Mouse (Mus musculus) kidney, adult 9 months (tissue): ENCODE measurements around the gene Zscan22.
"Not testable (repeated sequence)": the region's sequence is repeated elsewhere in the genome, so short reads cannot be mapped to it uniquely, and the experiment has no call there.

Source experiments
- DNase-seq: peaks from one replicate; pipeline ENCODE4 v3.0.0; 2022

Zscan22 gene

DNA sequence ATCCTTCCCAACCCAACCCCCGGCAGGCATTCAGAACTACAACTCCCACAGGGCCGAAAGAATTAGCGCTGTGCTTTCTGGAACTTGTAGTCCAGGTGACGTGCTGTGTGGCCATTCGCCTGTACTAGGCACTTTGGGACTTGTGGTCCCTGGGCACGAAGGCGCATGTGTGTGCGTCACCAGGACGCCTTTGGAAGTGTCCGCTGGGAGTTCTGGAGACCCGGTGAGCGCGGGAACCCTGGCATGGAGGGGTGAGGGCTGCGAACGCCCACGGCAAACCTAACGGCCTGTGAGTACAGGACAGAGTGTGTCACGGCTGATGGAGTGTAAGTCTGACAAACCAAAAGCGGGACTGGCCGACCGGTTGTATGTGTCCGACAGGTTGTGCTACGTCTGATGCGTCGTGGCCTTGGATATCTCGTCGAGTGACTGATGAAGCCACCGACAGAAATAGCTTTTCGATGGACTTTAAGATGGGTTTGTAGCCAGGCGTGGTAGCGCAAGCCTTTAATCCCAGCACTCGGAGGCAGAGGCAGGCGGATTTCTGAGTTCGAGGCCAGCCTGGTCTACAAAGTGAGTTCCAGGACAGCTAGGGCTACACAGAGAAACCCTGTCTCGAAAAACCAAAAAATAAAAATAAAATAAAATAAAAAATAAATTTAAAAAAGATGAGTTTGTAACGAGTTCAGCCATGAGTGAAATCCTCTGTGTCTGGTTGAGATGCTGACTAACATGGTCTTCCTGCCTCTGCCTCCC lies at the start of gene Zscan22:
Gene Zscan22, plus strand, starts transcription at position 161 of the 756 bp plus-strand sequence.
- DNase-seq, result peak; percentile 96

DNA sequence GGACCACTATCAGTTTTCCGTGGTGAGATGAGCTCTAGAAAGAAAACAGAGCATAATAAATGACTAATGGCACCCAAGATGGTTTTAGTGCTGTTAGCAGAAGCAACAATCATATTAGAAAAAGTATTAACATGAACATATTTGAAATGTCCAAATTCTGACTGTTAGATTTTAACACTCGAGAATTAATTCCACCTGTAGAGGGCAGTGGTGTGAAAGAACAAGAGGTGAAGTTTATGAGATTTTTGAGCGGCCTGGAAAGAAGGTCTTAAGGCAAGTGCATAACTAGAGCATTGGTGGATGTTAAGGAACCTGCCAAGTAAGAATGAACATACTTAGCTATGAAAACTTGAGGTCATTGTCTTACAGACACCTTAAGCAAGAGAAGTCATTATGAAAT lies 23.3 kb upstream of the Zscan22 start:
- peak; percentile 64 for DNase-seq

DNA sequence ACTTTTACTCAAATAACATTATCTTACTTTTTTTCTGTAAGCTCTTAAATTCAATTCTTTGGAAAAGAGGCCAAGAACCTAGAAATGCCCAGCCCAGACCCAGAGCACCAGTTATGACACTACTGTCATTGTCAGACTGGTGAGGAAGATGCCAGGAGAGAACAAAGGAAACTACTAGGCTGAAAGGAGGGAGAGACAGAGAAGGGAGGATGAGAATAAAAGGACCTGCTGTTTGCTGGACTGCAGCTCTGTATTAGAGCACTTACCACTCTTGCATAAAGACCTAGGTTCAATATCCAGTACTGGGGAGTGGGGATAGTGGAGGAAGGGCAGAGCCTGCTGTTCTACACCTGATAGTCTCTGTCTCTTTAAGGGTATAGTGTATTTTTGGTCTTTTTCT lies 17.6 kb upstream of the Zscan22 start:
- no peak for DNase-seq

DNA sequence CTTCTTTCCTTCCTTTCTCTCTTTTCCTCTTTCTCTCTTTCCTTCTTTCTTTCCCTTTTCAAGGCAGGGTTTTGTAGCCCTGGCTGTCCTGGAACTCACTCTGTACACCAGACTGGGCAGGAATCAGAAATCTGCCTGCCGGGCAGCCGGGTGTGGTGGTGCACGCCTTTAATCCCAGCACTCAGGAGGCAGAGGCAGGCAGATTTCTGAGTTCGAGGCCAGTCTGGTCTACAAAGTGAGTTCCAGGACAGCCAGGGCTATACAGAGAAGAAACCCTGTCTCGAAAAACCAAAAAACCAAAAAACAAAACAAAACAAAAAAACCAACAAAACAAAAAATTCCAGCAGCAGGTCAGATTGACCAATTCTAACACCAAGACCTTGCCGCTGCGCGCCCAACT lies 17.1 kb upstream of the Zscan22 start:
- not testable (repeated sequence) for DNase-seq

DNA sequence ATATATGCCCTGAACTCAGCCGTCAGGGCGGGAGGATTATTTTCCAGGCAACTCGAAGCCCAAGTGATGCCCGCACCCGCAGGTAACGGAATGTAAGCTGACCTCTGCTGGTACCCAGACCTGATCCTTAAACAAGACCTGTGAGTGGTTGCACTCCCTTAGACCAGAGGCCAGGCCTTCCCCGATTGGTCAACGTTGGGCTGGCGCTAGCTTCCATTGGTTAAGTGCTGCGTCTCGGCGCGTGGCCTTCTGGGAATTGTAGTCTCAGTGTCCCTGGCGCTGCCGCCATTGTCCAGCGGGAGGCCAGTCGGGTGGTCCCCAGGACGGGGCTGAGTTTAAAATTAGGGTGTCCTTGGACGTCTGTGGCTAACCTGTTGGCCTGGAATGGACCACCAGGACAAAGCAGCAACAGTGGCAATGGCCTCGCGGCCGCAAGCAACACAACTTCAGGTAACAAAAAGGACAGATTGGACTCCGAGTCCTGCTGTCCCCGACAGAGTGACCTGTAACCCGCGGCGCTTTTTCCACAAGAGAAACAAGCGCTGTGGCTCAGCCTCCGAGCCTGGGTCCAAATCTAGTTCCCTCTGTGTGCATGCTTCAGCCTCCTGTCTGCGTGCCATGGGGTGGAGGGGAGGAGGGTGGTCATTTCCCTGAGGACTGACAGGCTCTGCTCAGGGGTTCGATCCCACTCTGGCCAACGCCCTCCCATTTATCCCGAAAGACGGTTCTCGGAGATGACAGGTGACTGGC lies 16.5 kb upstream of the Zscan22 start, which contains the start of gene Zfp128:
Gene Zfp128, plus strand, starts transcription at position 267 of the 750 bp plus-strand sequence.
- DNase-seq, result peak; percentile 96

DNA sequence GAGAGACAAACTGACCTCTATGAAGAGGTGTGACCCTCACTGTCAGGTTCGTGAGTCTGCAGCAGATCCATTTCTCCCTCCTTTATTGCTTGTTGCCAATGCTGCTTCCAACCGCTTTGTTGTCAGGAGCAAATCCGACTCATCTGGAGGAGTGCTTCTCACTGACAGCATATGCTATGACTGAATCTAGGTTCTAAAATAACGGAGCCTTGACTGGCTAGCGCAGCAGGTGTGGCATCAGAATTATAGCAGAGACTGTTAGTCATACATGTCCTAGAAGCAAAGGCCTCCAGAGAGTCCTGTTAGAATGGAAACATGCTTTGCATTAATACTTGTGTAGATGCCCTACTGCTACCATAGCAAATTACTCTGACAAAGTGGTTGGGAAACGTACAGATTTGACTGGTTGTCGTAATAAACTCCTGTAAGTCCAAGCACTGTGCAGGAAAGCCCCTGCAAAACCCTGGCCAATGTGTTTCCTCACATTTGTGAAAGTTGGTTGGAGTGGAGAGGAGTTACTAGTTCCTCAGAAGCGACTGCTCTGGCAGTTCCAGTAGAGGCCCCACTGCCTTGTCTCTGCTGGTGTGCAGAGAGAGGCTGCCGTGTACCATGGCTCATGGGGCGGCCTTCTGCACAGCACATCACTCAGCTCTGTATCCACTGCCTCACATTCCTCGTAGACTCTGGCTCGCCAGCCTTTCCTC lies 10.9 kb upstream of the Zscan22 start:
- no peak for DNase-seq

DNA sequence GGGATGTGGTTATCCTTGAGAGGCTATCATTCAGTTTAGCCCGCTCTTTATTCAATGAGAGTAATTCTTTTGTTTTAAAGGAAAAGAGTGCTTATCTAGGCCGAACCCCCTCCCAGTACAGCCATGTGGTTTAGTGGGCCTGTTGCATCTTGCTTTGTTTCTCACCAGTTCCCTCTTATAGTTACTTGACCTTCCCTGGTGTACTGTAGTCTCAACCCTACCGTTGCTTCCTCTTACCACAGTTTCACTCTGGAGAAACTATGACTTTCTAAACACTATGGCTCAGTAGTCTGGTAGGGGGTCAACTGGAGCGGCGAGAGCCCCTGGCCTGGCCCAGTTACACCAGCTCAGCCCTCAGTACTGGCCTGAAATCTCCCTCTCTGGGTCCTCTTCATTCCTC lies 10.0 kb upstream of the Zscan22 start:
- DNase-seq, result no peak

DNA sequence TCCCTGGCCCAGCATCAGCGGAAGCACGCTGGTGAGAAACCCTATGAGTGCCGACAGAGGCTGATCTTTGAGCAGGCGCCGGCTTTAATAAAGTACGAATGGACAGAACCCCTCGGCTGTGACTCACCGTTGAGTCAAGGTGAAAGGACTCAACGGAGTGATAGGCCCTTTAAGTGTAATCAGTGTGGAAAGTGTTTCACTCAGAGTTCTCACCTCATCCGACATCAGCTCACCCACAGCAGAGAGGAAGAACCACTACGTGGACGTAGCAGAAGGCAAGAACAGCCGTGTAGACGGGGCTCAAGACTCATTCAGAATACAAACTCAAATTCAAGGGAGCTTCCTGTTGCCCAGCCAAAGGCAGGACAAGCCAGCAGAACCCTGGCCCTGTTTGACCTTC lies 6.7 kb upstream of the Zscan22 start:
- no peak for DNase-seq

DNA sequence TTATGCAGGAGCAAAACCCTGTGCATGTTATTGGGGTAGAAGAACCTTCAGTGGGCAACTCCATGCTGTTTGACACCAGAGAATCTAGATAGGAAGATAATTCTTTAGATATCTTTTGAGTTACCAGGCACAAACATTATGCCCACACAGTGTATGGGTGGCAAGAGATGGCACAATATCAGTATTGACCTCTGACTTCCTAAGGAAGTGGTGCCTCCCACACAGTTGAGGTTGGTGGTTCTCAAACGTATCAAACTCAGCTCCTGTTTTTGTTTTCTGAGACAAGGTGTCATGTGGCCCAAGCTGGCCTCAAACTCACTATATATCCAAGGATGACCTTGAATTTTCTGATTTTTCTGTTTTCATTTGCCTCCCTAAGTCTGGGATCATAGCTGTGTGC lies 6.3 kb upstream of the Zscan22 start:
- DNase-seq, result no peak

DNA sequence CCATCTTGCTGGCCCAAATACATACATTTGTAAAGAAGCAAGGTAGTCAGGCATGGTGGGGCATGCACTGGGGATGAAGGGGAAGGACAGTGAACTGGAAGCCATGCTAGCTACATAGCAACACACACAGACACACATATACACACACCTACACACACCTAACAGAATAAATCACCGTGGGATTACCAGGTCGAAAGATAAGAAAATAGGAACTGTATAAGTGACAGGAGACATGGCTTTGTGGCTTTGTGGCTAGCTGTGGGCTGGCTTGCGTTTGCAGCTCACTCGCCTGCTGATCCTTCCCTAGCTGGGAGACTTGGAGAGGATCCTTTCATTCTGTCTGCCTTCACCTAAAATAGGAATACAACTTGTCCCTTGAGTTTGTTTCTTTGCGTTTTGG lies 3.9 kb downstream of the Zscan22 start:
- DNase-seq, result no peak

DNA sequence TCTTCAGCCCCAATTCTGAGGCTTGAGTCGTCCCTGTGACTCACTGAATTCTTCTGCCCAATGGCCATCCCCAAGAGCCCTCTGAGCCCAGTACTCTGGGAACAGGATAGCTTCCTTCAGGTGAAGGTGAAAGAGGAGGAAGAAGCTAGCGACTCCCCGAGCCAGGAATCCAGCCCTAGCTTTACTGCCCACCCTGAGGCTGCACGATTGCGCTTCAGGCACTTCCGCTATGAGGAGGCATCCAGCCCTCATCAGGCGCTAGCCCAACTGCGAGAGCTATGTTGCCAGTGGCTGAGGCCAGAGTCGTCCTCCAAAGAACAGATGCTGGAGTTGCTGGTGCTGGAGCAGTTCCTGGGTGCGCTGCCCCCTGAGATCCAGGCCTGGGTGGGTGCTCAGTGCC lies 6.0 kb downstream of the Zscan22 start:
- no peak for DNase-seq

DNA sequence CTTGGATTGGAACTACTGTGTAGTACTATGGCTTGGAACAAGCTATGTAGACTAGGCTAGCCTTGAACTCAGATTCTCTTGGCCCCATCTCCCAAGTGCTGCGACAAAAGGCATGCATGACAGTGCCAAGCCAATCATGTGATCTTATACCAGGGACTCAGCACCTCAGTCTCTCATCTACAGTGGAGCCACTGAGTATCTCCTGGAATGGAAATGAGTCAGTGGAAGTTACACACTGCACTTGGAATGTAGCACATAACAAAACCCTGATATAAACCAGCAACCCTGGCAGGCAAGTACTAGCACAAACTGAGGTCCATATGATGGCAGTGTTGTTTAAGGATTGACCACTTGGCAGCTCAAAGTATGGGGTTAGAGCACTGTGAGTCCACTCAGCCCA lies 7.5 kb downstream of the Zscan22 start:
- DNase-seq, result no peak

DNA sequence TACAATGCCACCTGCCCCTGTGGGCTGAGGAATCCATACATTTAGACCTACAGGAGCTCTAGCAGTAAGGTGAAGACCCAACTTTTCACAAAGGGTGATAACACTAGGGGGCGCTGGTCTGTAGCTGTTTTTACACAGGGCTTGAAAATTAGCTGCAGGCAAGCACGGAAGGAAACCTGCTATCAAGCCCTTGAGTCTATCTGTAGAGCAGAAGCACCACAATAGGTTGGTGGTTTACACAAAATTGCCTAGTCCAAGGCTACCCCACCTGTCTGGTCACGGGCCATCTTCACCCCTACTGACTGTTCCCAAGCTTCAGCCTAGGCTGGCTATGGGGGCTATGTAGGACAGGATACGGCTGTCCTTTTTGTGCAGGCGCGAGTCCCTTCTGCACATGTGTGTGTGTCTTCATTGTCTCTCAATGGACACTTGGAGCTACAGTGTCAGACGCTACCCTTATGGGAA lies 11.9 kb downstream of the Zscan22 start:
- peak; percentile 88 for DNase-seq

DNA sequence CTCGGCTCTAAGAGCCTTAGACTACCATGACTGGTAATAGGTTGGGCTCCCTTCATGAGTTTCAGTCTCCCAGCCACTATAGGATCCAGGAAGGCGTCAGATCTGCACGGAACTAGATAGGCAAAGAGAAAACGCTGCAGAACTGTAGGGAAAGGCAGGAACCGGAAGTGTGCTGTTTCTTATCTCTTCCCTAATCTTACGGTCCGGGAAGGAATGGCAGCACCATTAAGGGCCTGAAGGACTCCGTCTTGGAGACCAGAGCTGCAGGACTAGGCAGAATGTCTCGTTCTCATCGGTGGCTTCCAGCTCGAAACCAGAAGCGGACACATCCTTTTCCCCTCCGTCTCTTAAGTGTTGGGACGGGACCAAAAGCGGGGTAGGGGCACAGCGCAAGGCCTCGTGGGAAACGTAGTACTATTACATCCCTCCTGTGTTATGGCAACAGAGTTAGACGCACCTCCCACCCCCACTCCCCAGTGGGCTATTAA lies 12.6 kb downstream of the Zscan22 start:
- DNase-seq, result peak; percentile 68

DNA sequence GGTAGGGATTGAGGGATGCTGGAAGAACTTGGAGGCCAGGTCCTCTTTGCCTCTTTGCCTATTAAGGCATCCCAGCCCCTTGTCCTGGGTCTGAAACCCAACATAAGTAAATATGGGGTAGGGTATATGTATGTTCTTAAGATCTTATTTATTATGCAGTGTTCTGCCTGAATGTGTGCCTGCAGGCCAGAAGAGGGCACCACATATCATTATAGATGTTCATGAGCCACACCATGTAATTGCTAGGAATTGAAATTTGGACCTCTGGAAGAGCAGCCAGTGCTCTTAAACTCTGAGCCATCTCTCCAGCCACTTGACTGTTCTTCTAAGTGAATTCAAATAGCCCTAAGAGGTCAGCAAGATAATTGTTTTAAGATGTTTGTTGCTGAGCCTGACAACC lies 15.9 kb downstream of the Zscan22 start:
- DNase-seq, result peak; percentile 23

DNA sequence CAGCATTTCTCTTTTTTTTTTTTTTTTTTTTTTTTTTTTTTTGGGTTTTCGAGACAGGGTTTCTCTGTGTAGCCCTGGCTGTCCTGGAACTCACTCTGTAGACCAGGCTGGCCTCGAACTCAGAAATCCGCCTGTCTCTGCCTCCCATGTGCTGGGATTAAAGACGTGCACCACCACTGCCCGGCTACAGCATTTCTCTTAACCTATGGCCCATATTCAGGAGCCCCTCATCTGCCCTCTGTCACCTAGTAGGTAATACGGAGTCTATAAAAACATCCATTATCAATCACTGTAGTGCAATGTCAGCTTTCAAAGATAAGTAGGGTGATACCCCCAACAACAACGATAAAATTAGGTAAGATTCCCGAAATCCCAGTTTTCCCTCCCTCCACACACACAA lies 22.9 kb downstream of the Zscan22 start:
- not testable (repeated sequence) for DNase-seq

DNA sequence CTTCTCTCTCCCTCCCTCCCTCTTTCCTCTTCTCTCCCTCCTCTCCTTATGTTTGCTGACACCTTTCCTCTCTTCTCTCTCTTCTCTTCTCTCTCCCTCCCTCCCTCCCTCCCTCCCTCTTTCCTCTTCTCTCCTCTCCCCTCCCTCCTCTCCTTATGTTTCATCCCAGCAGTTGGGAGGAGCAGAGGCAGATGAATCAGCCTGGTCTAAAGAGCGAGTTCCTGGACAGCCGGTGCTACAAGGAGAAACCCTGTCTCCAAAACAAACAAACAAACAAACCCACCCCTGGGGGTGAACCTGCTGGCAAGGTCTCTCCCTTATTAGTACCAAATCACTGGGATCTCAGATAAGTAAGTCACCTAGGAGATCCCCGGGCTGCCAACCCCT lies 23.7 kb downstream of the Zscan22 start:
- no peak for DNase-seq

DNA sequence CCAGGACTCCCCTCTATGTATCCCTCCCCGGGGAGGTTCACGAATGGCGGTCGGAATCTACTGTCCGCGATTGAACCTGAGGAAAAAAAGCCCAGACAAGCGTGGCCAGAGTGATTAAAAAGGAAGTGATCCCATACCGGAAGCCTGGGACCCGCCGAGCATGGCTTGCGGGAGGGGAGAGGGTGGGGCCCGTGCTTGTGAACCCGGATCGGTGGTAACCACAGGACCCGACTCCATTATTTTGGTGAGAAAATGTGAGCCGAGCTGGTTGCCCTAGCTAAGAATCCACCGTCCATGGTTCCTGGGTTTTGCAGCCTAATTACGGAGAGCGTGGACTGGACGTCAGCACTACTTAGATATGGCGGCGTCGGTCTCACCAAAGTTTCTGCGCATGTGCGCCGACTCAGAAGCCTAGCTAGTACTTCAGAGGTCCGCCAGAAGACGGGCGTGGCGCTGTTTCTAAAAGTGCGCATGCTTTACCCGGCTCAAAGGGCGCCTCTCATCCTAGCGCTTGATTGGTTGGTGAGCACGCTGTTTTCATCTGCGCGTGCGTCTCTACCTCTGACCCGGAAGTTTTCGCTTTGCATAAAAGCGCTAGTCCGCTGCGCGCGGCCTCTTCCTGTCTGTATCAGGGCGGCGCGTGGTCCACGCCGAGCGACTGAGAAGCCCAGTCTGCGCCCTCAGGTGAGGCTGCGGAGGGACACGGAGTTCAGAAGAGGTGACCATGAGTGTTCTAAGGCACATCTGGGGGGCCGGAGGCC lies 24.3 kb downstream of the Zscan22 start, which contains the start of gene Rps5:
Gene Rps5, plus strand, starts transcription at position 586 of the 761 bp plus-strand sequence.
- DNase-seq, result peak; percentile 99

DNA sequence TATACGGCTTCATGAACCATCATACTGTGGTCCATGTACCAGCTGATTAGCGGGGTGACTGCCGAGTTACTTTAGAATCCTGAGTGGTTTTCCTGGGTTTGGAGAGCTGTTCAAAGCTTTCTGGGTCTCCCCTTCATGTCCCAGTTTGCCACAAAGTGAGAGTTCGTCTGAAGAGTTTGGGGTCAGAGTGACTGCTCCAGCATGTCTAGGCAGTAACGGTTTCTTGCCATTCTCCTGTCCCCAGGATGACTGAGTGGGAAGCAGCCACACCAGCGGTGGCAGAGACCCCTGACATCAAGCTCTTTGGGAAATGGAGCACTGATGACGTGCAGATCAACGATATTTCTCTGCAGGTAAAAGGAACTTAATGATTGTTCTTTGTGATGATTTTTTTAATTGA lies 25.1 kb downstream of the Zscan22 start:
- DNase-seq, result no peak

DNA sequence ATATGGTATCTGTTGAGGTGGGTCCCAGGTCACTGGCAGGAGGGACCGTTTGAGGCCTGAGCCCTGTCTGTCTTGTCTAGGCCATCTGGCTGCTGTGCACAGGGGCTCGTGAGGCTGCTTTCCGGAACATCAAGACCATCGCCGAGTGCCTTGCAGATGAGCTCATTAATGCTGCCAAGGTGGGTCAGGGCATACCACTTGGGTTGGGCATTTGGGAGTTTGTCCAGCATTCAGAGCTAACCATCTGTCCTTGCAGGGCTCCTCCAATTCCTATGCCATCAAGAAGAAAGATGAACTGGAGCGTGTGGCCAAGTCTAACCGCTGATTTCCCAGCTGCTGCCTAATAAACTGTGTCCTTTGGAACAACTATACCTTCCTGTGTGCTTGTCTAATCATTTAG lies 28.7 kb downstream of the Zscan22 start:
- DNase-seq, result no peak

DNA sequence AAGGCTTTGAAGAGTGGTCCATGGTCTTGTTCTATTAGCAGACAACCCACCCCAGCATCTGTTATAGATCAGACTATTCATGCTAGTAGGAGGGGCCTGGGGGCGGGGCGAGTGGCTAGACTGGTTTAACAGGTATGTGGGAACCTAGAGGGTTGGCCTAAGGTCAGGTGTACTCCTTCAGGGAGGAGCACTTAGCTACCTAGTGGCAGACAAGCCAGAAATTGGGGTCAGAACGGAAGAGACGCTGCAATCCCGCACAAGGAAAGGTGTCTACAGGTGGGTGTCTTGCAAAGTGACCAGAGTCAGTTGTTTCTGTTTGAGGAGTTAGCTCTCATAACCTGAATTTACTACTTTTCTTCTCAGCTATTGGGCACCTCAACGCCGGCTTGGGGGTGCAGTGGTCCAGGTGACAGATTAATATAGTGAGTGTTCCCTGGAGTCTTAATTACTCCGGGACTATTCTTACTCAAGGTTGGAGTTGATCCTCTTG lies 29.6 kb downstream of the Zscan22 start, which contains the start of gene Rnf225:
Gene Rnf225, plus strand, starts transcription at position 226 of the 490 bp plus-strand sequence.
- peak; percentile 56 for DNase-seq
